Mouse (Mus musculus) embryonic facial prominence, embryonic 11.5 days (tissue): ENCODE measurements around the gene Ush2a. TPM values are rescaled to one million over a fixed set of nuclear protein-coding genes. Genes with fewer than 3 reads are reported as not detected.

ENCODE experiments used
- ATAC-seq: fragments of 200-750 bp; cut with Nextera tagmentation; replicated peaks from 2 replicates; pipeline ENCODE4 v1.8.0; 2017; ENCODE audit warnings: low read depth; ENCODE audit not compliant: insufficient number of reproducible peaks, low FRiP score, low TSS enrichment
- DNase-seq: peaks from one replicate; pipeline ENCODE4 v3.0.0-alpha.2; 2015; ENCODE audit warnings: low spot score
- H3K27ac ChIP-seq: fragments of 300-500 bp; sonication (generic); replicated peaks from 2 replicates; pipeline ENCODE4 v1.5.1; 2014; ENCODE audit warnings: mild to moderate bottlenecking, low read depth, low read length, control low read depth
- H3K27me3 ChIP-seq: fragments of 300-500 bp; sonication (generic); 2 replicates; pipeline ENCODE4 v1.6.1; 2014; ENCODE audit warnings: mild to moderate bottlenecking, low read length, moderate library complexity, mixed read lengths; ENCODE audit not compliant: control insufficient read depth, insufficient read depth
- H3K36me3 ChIP-seq: fragments of 300-500 bp; sonication (generic); replicated peaks from 2 replicates; pipeline ENCODE4 v1.6.1; 2014; ENCODE audit warnings: low read depth, mild to moderate bottlenecking, low read length, moderate library complexity, mixed read lengths; ENCODE audit not compliant: control insufficient read depth, insufficient read depth
- H3K4me1 ChIP-seq: fragments of 300-500 bp; sonication (generic); 2 replicates; pipeline ENCODE4 v1.6.1; 2014; ENCODE audit warnings: low read length, mixed read lengths; ENCODE audit not compliant: control insufficient read depth, insufficient read depth
- H3K4me2 ChIP-seq: fragments of 300-500 bp; sonication (generic); 2 replicates; pipeline ENCODE4 v1.6.1; 2014; ENCODE audit warnings: low read depth, mild to moderate bottlenecking, control low read depth, low read length, moderate library complexity
- H3K4me3 ChIP-seq: fragments of 300-500 bp; sonication (generic); 2 replicates; pipeline ENCODE4 v1.5.1; 2014; ENCODE audit warnings: low read depth, low read length, control low read depth
- H3K9ac ChIP-seq: fragments of 300-500 bp; sonication (generic); replicated peaks from 2 replicates; pipeline ENCODE4 v1.6.1; 2014; ENCODE audit warnings: mild to moderate bottlenecking, control low read depth, low read length
- H3K9me3 ChIP-seq: fragments of 300-500 bp; sonication (generic); replicated peaks from 2 replicates; pipeline ENCODE4 v1.6.1; 2016; ENCODE audit warnings: mild to moderate bottlenecking, low read length, inconsistent platforms, mixed read lengths; ENCODE audit not compliant: control insufficient read depth
- WGBS: fragments of 180-500 bp; shearing (Covaris S2); extraction: QIAGEN DNeasy Blood & Tissue Kit; methylation state at CpG from one replicate; pipeline ENCODE4 v1.1.7; 2014; 5-methylcytosine and 5-hydroxymethylcytosine counted together
- polyA plus RNA-seq: library from polyadenylated mRNA; unstranded; fragments of >200 nt; fragmentation: Nextera tagmentation; extraction: Ambion mirVana; gene quantifications from 2 replicates; pipeline ENCODE4 v1.2.1, GENCODE M21; 2014

Gene Ush2a
- polyA plus RNA-seq, 1 experiment from 2014 or later, result 0.07 TPM

GRCm38 (mm10) chr1:188993218-188993617 is 731.4 kb downstream of the Ush2a start:
- H3K9ac ChIP-seq, result no peak overlapping the region
- no peak overlapping the region for H3K27ac ChIP-seq
- 38% methylated on average over 4 of the region's 4 CpGs for WGBS
- H3K27me3 ChIP-seq, result no peaks in the 10 kb centered on the region
- H3K36me3 ChIP-seq, result no peaks in the 10 kb centered on the region; the same call in none of the 2 replicates
- no peaks in the 10 kb centered on the region for H3K9me3 ChIP-seq
- H3K4me3 ChIP-seq, result no peak overlapping the region
- H3K4me2 ChIP-seq, result no peak overlapping the region
- H3K4me1 ChIP-seq, result no peaks in the 10 kb centered on the region
- DNase-seq (peak; percentile 72), ATAC-seq (no peak)

- WGBS, result 95% methylated on average over 3 of the region's 3 CpGs
- H3K27me3 ChIP-seq, result no peaks in the 10 kb centered on the region
- H3K9ac ChIP-seq, result no peak overlapping the region
- no peaks in the 10 kb centered on the region for H3K9me3 ChIP-seq
- no peak overlapping the region for H3K27ac ChIP-seq
- ATAC-seq (no peak), DNase-seq (no peak)
- no peaks in the 10 kb centered on the region; the same call in 1 of the 2 replicates for H3K36me3 ChIP-seq
- H3K4me2 ChIP-seq, result no peak overlapping the region
- H3K4me1 ChIP-seq, result no peaks in the 10 kb centered on the region
- no peak overlapping the region for H3K4me3 ChIP-seq
These were observed 736.1 kb downstream of the Ush2a start for GRCm38 (mm10) chr1:188997921-188998320.

GRCm38 (mm10) chr1:188999981-189000380 is 738.2 kb downstream of the Ush2a start:
- no peak for ATAC-seq

GRCm38 (mm10) chr1:189001815-189002214 is 740.0 kb downstream of the Ush2a start:
- no peaks in the 10 kb centered on the region for H3K36me3 ChIP-seq
- 94% methylated on average over 12 of the region's 12 CpGs for WGBS
- no peak for ATAC-seq
- H3K4me2 ChIP-seq, result no peak overlapping the region
- no peaks in the 10 kb centered on the region for H3K4me1 ChIP-seq
- no peaks in the 10 kb centered on the region for H3K27me3 ChIP-seq
- H3K4me3 ChIP-seq, result no peak overlapping the region
- H3K9me3 ChIP-seq, result no peaks in the 10 kb centered on the region
- no peak overlapping the region for H3K9ac ChIP-seq
- DNase-seq, result no peak
- no peak overlapping the region for H3K27ac ChIP-seq

More at GRCm38 (mm10) chr1:188999981-189000380, 738.2 kb downstream of the Ush2a start:
- H3K27ac ChIP-seq, result no peak overlapping the region
- H3K4me1 ChIP-seq, result no peaks in the 10 kb centered on the region
- DNase-seq, result no peak
- WGBS, result 89% methylated on average over 10 of the region's 10 CpGs
- no peaks in the 10 kb centered on the region for H3K36me3 ChIP-seq
- no peak overlapping the region for H3K4me3 ChIP-seq
- no peak overlapping the region for H3K9ac ChIP-seq
- no peaks in the 10 kb centered on the region for H3K9me3 ChIP-seq
- no peaks in the 10 kb centered on the region for H3K27me3 ChIP-seq
- H3K4me2 ChIP-seq, result no peak overlapping the region

- whole genome bisulfite sequencing, result 100% methylated on average over 1 of the region's 1 CpGs
- Histone ChIP-seq H3K4me2 (no peak overlapping the region), H3K36me3 (no peaks in the 10 kb centered on the region), H3K4me1 (no peaks in the 10 kb centered on the region), H3K27me3 (no peaks in the 10 kb centered on the region), H3K27ac (no peak overlapping the region), H3K9ac (no peak overlapping the region), H3K9me3 (no peaks in the 10 kb centered on the region), H3K4me3 (no peak overlapping the region)
- ATAC-seq, result no peak
- DNase-seq, result no peak
These were observed 743.0 kb downstream of the Ush2a start for GRCm38 (mm10) chr1:189004774-189005173.

- no peaks in the 10 kb centered on the region for H3K36me3 ChIP-seq
- peak overlapping the region; percentile 87 for H3K4me2 ChIP-seq
- DNase-seq (no peak), ATAC-seq (no peak)
- no peaks in the 10 kb centered on the region for H3K27me3 ChIP-seq
- WGBS, result 72% methylated on average over 5 of the region's 5 CpGs
- no peaks in the 10 kb centered on the region for H3K9me3 ChIP-seq
- no peak overlapping the region for H3K27ac ChIP-seq
- no peak overlapping the region for H3K9ac ChIP-seq
- H3K4me1 ChIP-seq, result no peaks in the 10 kb centered on the region
- no peak overlapping the region; the same call in 1 of the 2 replicates for H3K4me3 ChIP-seq
These were observed 744.4 kb downstream of the Ush2a start for GRCm38 (mm10) chr1:189006267-189006666.

GRCm38 (mm10) chr1:189006826-189007225 is 745.0 kb downstream of the Ush2a start:
- Histone ChIP-seq H3K4me3 (peak overlapping the region; percentile 96), H3K36me3 (no peaks in the 10 kb centered on the region), H3K4me1 (no peaks in the 10 kb centered on the region), H3K27ac (no peak overlapping the region), H3K9me3 (no peaks in the 10 kb centered on the region), H3K9ac (peak overlapping the region; percentile 95), H3K4me2 (peak overlapping the region; percentile 87), H3K27me3 (no peaks in the 10 kb centered on the region)
- DNase-seq (no peak), ATAC-seq (peak; percentile 14; the same call in 1 of the 2 replicates)
- 2% methylated on average over 7 of the region's 7 CpGs for WGBS

GRCm38 (mm10) chr1:189007239-189007979 is 745.6 kb downstream of the Ush2a start, which contains the start of gene Kctd3:
Gene Kctd3 (minus strand): TSS chr1:189007841.
- Histone ChIP-seq H3K4me1 (no peaks in the 10 kb centered on the region), H3K9me3 (no peaks in the 10 kb centered on the region), H3K27ac (peak within 1 kb of the TSS; percentile 28; the same call in 1 of the 2 replicates), H3K36me3 (no peaks in the 10 kb centered on the region), H3K4me2 (peak within 1 kb of the TSS; percentile 87), H3K27me3 (no peaks in the 10 kb centered on the region), H3K4me3 (peak within 1 kb of the TSS; percentile 96), H3K9ac (peak within 1 kb of the TSS; percentile 95)
- under 1% methylated on average over 72 of the region's 74 CpGs for WGBS
- ATAC-seq (peak; percentile 84), DNase-seq (peak; percentile 97)
